Mouse (Mus musculus): ENCODE results near the gene Slc2a9.

GRCm38 (mm10) chr5:38522977-38523376 lies 20.0 kb upstream of the Slc2a9 start:
- no peak for TF ChIP-seq TAL1 (IDR thresholded peaks at IDR 0.05; ENCODE audit: low read length)
- no peak for TF ChIP-seq GATA1 (IDR thresholded peaks at IDR 0.05; ENCODE audit: low read length)

All from erythroblast, embryonic 14.5 days (primary cell).